Mouse (Mus musculus): ENCODE measurements around the gene 1700001O22Rik.

Gene 1700001O22Rik

DNA sequence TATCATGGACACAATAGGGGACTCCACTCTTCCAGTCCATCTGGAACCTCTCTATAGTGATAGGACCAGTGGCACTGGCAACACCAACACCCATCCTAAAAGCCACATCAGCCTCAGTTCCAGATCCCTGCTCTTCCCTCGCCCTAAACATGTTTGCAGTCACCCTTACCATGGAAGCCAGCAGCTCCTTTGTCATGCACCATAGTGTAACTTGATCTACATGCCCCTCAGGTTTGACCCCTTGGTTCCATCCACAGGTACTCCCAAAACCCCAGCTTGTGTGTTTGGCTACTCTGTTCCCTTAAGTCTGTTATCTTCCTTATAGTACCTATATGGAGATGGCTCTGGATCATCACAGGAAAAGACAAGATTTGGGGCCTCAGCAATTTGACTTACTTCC is 12.9 kb upstream of the 1700001O22Rik start:
- no peak for DNase-seq (ENCODE audit: low spot score in 2 of 2)

DNA sequence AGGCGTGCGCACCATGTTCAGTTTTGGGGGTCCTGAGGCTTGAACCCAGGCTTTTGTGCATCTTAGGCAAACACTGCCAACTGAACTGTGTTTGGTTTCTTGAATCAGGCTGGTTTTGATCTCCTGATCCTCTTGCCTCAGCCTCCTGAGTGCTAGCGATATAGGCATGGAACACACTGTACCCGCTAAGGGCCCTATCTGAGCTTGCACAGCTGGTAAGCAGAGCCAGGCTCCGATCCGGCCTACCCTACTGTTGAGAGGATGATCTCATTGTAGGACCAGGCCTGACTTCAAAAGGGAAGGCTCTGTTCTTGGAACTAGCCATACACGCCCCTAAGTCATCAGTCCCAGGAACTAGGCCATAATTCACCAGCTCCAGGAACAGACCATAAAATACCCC is 7.1 kb upstream of the 1700001O22Rik start:
- DNase-seq (ENCODE audit: low spot score in 2 of 2), result no peak

DNA sequence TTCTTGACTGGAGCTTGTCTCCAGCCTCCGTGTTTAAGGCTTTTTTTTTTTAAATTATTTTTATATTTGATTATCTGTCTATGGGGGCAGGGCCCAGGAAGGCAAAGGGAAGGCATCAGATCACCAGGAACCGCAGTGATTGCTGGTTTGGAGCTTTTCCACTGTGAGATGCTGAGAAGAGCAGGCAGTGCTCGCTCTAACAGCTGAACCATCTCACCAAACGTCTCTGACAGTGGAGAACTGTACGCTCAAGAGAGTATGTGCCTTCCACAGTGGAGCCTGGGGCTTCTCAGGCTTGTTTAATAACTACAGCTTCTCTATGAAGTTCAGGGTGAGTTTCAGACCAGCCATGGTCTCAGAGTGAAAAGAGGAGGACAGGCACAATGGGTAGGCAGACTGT is 6.0 kb upstream of the 1700001O22Rik start:
- no peak for DNase-seq (ENCODE audit: low spot score in 2 of 2)

DNA sequence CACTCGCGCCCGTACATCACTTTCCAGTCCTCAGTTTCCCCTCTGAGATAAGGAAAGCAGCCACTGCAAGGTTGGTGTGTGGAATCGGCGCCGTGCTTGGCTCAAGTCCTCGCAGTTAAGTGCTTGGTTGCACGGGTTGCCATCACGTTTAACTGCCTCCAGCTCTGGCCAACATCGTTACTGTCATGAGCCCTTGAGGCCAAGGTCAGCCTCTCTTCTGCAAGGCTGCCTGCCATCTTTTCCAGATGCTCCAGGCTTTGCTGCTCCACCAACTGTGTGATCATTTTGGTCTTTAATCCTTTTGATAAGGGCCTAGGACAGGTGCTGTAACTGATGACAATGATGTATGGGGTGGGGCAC is 4.8 kb upstream of the 1700001O22Rik start:
- no peak for DNase-seq (ENCODE audit: low spot score in 2 of 2)

DNA sequence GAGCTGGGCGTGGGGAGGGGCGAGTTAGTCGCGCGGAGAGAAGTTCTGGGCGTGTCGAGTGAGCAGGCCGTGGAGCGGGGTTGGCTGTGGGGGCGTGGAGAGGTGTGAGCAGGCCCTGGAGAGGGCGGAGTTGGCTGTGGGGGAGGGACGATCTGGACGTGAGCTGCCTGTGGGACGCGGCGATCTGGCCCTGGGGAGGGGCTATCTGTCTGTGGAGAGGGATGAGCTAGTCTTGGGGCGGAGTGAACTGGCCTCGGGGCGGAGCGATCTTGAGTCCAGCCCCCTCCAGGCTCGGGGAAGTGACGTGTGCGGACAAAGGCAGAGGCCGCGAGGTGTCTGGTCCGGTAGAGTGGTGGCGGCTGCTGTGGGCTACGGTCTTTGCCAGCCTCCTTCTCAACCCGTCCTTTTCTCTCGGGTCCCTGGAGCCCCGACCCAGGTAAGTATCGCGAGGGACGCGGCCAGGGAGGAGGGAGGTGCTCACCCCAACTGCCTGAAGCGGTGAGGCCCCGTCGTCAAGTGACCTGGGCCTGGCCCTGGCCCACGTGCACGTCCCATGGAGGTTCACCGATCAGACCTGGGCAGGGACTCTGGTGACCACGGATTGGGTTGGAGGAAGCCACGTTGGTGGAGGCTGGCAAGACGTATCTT is 4.3 kb upstream of the 1700001O22Rik start, which contains the start of gene Ntmt1:
TSS of gene Ntmt1 (plus strand) at position 179 of the 648 bp plus-strand sequence.
- peak; percentile 100 for DNase-seq (ENCODE audit: low spot score in 2 of 2)

DNA sequence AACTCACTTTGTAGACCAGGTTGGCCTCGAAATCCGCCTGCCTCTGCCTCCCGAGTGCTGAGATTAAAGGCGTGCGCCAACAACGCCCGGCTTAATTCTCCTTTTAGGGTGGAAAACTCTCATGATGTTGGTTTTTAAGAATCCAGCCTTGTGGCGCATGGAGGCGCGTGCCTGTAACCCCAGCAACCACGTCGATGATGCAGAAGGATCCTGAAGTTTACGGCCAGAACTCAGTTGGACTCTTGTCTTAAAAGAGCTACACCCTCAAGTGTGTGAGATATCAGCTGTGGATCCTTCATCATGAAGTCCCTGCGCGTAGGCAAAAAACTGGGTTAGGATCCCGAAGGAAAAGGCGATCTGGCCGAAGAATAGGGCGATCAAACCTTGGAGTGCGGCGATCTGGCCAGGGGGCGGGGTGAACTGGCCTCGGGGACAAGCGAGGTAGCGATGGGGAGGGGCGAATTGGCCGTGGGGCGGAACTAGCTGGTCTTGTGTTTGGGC is 3.7 kb upstream of the 1700001O22Rik start:
- DNase-seq (ENCODE audit: low spot score in 2 of 2), result no peak

DNA sequence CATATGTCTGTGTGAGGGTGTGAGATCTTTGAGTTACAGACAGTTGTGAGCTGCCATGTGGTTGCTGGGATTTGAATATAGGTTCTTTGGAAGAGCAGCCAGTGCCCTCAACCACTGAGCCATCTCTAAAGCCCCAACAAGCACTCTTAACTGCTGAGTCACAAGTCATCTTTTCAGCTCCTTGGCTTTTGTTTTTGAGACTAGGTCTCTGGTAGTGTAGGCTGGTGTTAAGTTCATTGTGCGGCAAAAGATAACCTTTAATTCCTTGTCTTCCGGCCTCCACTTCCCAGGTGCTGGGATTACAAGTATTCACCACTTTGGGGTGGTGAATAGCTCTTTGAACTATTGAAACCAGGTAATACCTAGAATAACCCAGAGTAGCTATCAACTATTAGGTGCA is 2.5 kb upstream of the 1700001O22Rik start:
- no peak for DNase-seq (ENCODE audit: low spot score in 2 of 2)

DNA sequence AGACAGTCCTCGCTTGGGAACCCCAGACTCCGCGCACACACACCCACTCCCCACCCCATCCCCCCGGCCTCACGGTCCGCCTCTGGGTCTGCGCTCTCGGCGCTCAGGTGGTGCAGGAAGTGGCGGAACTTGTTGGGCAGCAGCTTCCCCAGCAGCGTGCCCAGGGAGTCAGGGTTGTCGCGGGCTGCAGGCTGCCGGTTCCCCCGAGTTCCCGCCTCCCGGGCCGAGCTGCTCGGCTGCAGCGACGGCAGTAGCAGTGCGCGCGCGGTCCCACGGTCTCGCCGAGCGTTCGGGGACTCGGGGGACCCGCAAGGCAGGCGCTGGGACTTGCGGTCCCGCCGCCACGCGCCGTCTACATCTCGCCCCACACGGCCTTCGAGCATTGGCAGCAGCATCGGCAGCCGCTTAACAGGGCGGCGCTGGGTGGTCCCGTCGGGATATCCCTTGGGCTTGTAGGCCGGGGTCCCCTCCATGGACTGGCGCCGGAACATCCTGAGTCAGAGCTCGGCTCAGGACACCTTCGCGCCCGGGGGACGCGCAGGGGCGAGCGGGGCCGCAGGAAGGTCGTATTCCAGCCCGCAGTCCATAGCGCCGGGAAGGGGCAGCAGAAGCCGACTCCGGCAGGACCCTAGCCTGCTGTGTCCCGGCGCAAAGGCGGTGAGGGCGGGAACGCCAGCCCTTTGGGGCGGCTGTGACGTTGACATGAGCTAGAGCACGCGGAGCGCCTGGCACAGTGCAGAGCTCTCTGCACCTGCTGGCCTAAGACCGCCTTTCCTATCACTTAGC is 2.2 kb downstream of the 1700001O22Rik start:
- DNase-seq (ENCODE audit: low spot score in 2 of 2), result no peak

DNA sequence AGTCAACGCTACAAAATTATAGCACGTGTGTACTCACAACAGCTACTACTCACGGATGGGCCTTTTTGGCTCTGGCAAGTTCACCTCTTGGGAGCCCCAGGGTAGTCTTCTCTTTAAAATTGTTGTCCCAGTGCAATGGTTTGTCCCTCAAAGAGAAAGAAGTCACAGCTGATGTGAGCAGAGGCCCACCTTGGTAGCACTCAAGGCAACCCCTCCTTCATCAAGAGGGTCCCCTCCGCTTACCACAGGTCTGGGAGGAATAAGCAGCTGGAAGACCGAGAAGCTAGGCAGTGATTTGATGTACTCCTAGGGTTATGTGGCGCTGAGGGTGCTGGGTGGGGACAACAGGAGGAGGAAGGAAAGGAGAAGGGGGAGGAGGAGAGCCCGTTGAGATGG is 2.8 kb downstream of the 1700001O22Rik start:
- DNase-seq (ENCODE audit: low spot score in 2 of 2), result no peak

DNA sequence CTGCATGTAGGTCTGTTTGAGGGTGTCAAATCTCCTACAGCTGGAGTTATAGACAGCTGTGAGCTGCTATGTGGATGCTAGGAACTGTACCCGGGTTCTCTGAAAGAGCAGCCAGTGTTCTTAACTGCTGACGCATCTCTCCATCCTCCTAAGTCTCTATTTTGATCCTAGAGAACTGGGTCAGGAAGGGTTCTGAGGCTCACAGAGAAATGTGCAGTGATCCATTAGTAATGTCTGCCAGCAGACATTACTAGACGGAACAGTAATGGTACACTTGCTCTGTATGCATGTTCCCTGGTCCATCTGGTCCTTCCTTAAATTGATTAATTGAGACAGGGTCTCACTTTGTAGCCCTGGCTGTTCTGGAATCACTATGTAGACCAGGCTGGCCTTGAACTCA is 4.0 kb downstream of the 1700001O22Rik start:
- no peak for DNase-seq (ENCODE audit: low spot score in 2 of 2)

DNA sequence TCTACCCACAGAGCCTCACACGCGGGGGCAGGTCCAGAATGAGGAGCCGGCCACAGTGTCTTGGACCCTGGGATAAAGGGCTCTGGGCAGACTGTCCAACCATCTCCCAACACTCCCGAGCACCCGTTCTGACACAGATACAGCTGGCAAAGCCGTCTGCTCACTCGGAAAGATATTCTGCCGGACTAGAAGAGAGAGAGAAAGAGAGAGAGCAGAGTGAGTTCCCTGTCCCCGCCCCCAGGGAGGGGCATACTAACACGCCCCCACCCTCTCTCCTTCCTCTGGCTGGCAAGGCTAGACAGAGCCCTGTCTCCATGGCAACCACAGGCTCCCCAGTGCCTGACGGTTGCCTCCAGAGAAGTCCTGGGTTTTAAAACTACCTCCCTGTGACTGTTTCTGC is 7.1 kb downstream of the 1700001O22Rik start:
- peak; percentile 95 to 97 for DNase-seq (ENCODE audit: low spot score in 2 of 2)

DNA sequence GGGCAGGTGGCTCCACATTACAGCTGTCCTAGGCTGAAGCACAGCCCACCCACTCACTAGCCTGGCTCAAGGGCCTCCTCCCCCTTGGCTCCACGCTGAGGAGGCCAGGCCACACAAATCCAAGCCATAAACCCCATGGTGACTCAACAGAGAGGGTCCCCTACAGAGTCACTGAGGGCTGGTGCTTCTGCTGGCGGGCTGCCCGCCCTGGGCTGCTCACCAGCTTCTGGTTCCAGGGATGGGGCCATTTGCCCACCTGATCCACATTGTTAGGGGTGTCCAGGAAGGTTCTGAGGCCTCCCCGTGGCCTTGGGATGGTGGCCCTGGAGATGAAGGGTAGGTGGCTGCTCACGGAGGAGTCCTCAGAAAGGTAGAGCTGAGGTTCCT is 7.6 kb downstream of the 1700001O22Rik start:
- DNase-seq (ENCODE audit: low spot score in 2 of 2), result peak in 1 of 2 experiments; percentile 54

DNA sequence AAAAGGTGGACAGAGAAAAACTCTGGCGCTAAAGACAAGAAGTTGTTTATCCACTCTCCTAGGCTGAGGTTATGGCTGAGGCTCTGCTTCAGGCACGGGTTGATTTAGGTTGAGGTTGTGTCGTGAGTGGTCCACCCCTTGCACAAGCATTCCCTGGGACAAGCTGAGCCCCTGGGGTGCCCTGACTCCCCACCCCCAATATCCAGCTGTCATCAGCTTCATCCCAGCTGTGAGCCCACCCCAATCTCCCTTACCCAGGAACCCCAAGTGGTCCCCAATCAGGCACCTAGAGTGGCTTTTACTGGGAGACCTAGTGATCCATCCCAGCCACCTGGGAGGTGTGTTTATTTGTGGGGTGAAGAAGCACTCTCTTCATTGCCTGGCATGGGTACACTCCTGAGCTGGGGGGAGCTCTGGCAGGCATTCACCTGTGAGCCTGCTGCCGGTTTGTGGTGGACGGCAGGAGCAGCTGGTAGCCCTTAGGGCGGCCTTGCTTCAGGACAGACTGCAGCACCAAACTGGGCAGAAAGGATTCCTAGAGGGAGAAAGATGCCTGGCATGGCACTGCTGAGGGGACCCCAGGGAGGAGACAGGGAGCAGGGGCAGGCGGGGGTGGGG is 8.1 kb downstream of the 1700001O22Rik start:
- DNase-seq (ENCODE audit: low spot score in 2 of 2), result no peak

DNA sequence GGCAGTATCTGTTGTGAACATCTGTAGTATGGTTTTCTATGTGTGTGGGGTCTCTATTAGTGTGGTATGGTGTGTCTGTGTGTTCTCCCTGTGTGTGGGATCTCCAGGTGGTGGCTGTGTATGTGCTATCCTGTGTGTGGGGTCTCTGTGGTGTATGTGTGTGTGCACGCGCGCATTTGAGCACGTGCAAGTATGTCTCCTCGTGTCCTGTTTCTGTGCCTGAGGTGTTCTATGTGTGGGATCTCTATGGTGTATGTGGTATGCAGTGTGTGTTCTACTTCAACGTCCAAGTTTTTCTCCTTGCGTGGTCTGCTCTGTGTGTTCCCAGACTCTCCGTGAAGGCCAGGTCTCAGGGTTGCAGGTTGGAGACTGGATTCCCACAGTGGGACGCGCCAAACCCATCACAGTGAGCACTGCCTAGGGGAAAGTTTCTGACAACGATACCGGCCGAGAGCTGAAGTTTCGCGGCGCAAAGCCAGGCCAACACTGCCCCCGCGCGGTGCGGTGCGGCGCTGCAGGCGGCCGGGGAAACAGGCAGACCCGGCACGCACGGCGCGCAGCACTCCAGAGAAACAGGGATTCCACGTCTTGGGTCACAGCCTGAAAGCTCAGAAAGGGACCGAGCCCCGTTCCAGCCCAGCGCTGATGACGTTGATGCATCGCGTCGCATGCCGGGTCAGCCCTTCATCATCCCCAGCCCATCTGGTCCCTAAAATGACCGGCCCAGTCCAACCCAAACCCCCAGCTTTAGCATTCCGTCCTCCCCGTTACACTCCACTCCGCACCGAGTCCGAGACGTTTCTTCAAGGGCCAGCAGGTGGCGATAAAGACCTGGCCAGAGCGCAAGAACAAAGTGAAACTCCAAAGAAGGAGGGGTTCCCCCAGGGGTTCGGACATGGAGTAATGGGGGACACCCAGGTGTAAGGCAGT is 9.0 kb downstream of the 1700001O22Rik start:
- DNase-seq (ENCODE audit: low spot score in 2 of 2), result peak; percentile 94 to 96

DNA sequence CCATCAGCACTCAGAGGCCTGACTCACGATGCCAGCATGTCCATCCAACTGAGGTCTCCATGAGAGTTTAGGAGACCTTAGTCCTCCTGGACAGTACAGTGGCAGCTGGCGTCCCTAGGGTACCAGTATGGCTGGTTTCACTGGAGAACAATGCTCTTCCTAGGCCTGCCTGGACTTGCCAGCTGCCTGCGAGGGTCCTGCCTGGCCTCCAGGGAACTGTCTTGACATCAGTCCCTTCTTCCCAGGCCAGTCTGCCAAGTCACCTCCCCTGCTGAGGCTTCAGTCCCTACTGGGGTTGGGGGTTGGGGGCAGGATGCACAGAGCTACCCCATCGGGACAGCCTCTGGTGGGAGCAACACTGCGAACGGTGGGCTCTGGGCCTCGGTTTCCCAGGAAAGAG is 11.4 kb downstream of the 1700001O22Rik start:
- no peak for DNase-seq (ENCODE audit: low spot score in 2 of 2)

DNA sequence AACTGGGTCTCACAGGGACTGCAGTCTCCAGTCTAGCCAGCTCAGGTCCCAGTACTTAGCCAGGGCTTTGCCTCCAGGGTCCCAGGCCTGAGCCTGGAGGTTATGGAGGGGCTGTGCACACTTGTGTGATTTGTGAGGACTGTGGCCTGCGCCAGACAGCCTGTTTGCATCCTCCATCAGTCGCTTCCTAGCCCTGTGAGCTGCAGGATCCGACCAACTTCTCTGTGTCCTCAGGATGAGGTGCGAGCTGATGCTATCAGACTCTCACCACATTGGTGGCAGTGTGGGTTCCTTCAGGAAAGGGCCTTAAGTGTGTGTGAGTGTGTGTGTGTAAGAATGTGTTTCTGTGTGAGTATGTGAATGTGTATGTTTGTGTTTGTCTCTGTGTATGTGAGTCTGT is 16.0 kb downstream of the 1700001O22Rik start:
- DNase-seq (ENCODE audit: low spot score in 2 of 2), result no peak

DNA sequence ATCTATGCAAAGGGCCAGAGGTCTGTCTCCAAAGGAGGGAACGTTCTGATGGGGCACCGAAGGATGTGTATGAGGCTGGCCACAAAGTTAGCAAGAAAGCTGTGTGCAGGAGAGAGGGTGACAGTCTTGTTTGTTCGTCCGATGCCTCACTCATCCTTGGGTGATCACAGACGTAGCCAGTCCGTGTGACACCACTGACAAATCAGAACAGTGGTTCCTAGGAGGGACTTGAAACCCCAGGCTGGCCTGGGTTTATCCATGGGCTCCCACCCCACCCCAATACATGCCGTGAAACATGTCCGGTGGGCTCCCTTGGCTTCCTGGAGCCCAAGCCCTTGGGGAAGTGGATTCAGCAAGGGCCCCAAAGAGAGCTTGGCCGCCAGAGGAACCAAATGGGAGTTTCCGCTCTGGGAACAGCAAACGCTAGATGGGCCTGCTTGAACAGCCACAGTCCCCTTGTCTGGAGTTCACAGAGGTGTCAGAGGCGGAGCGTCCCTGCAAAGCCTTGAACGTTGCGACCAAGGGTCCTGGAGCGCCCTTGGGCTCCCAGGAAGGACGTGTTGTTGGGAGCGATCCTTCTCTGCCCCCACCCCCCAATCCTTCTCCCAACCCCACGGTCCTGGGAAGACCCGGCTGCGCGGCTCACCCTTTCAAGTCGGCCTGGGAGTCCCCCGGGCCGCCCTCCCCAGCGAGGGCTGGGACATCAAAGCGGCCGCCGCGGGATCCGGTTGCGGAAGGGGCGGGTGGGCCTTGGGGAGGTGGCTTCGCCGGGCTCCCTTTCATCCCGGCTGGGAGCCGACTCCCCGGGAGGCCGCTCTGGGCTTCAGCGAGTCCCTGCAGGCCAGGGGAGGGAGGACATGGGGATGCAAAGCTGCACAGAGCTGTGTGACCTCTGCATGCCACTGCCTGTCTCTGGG is 19.1 kb downstream of the 1700001O22Rik start:
- DNase-seq (ENCODE audit: low spot score in 2 of 2), result no peak

DNA sequence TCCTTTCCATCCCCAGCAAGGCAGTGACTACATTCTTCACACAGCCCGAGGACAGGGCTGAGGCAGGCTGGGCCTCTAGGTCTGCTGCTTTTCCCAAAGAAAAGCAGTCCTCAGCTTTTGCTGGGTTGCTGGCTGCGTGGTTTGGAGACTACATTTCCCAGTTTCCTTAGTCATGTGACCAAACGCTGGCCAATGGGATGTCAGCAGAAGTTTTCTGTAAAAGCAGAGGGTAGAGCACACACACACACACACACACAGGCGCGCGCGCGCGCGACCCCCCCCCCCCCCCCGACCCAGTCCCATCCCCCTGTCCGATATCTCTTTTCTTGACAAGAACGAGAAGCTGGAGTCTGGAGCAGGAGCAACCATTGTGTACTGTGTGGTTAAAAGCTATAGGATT is 20.1 kb downstream of the 1700001O22Rik start:
- peak; percentile 90 to 94 for DNase-seq (ENCODE audit: low spot score in 2 of 2)

DNA sequence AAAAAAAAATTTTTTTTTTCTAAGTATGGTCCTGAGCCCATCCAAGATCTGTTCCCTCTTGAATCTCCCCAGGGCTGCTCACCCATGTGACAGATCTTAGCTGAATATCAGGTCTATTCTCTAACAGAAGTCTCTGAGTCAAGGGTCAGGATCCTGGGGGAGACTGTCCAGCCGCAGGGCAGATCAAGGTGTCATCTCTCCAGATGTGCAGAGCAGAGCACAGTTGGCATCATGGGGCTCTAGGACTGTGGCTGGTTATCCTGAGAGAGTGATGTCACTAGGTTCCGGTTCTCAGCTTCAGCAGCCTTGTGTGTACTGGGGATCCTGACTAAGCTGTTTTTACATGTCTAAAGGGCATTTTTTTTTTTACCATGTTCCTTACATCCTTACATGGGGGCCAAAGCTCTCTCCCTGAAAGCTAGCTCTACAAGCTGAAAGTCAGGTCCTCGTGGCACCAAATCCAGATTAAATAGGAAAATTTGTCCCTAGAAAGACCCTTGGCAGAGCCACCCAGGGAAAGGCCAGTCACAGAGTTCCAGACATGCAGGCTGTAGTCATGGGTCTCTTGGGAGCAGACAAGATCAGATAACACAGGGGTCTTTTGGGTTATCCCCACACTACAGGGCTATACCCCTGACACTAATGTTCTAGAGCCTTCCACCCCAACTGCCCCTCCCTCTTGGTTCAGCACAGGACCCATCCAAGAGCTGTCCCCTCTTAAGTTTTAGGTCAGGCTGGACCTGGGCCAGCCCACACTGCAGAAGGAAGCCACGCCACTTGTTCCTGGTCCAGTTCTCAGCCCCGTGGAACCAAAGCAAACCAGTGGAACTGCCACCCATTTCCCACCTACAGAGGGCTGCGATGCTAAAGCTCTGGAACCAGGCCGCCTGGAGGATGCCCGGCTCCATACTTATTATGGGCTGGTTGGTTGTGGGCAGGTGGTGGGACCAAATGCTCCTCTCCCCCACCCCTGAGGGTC is 20.9 kb downstream of the 1700001O22Rik start:
- no peak for DNase-seq (ENCODE audit: low spot score in 2 of 2)

Data from right cerebral cortex, postnatal 10 days (tissue).